Mouse (Mus musculus): Measurements from ENCODE around the gene Lnx2. TPM values are rescaled to one million over a fixed set of nuclear protein-coding genes. Genes with fewer than 3 reads are reported as not detected.

Lnx2 gene
- polyA plus RNA-seq, 1 experiment from 2014 or later = 4.0 TPM

DNA sequence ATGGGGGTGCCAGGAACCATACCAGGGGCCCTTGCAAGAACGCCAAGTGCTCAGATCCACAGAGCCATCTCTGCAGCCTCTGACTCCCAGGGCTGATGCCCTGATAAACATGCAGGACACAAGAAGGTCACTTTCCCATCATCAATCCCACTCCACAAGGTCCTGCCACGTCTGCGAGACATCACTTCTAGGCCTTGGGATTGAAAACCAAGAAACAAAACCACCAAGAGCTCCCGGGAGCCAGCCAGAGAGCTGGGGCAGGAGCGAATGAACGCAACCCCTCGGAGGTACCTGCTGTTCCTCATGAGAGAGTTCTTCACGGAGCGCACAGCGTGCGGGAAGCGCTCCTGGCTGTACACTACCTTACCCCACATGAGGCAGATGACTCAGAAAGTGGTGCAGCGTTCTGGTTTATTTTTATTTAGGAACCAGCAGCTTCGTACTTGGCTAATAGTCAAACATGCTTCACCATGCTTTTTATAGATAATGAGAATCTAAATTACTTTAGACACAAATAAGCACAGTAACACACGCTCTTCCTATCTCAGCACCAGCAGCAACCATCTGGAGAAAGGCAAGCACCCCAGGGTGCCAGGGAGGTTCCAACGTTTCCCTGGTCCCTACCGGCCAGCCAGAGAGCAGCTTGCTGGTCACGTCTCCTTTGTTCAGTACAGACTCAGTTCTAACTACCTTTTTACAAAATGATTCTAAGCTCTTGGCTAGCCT lies 53.0 kb downstream of the Lnx2 start:
- H3K4me2 ChIP-seq = no peak overlapping the region
- WGBS = 80% methylated on average over 18 of the region's 18 CpGs
- no peaks in the 10 kb centered on the region for H3K4me1 ChIP-seq
- no peak overlapping the region for H3K9ac ChIP-seq
- ATAC-seq (replicated peaks) = no peak
- no peaks in the 10 kb centered on the region for H3K27me3 ChIP-seq (replicated peaks)
- H3K36me3 ChIP-seq (replicated peaks) = no peaks in the 10 kb centered on the region
- no peak overlapping the region for H3K4me3 ChIP-seq
- H3K9me3 ChIP-seq = no peaks in the 10 kb centered on the region
- H3K27ac ChIP-seq = no peak overlapping the region

DNA sequence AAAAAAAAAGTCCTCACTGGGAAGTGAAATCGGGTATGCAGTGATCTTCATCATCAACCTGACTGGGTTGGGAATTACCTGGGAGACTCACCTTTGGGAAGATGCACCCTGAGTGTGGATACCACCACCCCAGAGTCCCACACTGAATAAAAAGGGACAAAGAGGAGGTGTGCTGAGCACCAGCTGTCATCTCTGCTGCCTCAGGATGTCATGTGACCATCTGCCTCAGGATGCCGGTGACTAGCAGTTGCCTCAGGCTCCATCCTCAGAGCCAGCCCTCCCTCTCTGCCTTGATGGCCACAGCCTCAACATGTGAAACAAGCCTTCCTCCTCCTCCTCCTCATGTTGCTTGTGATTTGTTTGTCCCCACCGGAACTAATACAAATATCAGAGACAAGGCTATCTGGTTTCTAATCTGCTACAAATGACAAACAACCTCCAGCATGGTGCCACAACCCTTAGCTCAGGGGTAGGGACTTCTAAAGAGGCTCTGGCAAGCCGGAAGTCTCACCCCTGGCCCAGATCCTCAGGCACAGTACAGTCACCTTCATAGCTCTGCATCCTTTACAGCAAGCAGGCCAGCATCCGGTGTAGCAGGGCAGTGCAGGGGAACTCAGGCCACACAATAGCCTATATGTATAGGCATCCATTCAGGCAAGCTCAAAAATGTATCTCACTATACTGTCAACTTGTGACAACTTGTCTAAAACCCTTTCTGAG lies 54.7 kb downstream of the Lnx2 start:
- no peak for ATAC-seq (replicated peaks)
- Histone ChIP-seq H3K9me3 (no peaks in the 10 kb centered on the region), H3K9ac (no peak overlapping the region), H3K27ac (no peak overlapping the region), H3K27me3 (replicated peaks) (no peaks in the 10 kb centered on the region), H3K36me3 (replicated peaks) (no peaks in the 10 kb centered on the region), H3K4me3 (no peak overlapping the region), H3K4me1 (no peaks in the 10 kb centered on the region), H3K4me2 (no peak overlapping the region)
- 77% methylated on average over 5 of the region's 5 CpGs for WGBS

- Histone ChIP-seq H3K27me3 (replicated peaks) (no peaks in the 10 kb centered on the region), H3K27ac (no peak overlapping the region), H3K9me3 (no peaks in the 10 kb centered on the region), H3K4me3 (no peak overlapping the region), H3K4me2 (no peak overlapping the region), H3K9ac (no peak overlapping the region), H3K4me1 (no peaks in the 10 kb centered on the region), H3K36me3 (replicated peaks) (no peaks in the 10 kb centered on the region)
- WGBS = 93% methylated on average over 11 of the region's 11 CpGs
- ATAC-seq (replicated peaks) = no peak
These were observed 55.8 kb downstream of the Lnx2 start for GRCm38 (mm10) chr5:147020579-147020978.

GRCm38 (mm10) chr5:147018761-147019160 lies 57.6 kb downstream of the Lnx2 start:
- no peak overlapping the region for H3K4me3 ChIP-seq
- no peak overlapping the region for H3K27ac ChIP-seq
- no peak overlapping the region for H3K9ac ChIP-seq
- no peaks in the 10 kb centered on the region for H3K27me3 ChIP-seq (replicated peaks)
- WGBS = 87% methylated on average over 11 of the region's 11 CpGs
- H3K9me3 ChIP-seq = no peaks in the 10 kb centered on the region
- no peak overlapping the region for H3K4me2 ChIP-seq
- H3K4me1 ChIP-seq = no peaks in the 10 kb centered on the region
- H3K36me3 ChIP-seq (replicated peaks) = no peaks in the 10 kb centered on the region
- no peak for ATAC-seq (replicated peaks)

DNA sequence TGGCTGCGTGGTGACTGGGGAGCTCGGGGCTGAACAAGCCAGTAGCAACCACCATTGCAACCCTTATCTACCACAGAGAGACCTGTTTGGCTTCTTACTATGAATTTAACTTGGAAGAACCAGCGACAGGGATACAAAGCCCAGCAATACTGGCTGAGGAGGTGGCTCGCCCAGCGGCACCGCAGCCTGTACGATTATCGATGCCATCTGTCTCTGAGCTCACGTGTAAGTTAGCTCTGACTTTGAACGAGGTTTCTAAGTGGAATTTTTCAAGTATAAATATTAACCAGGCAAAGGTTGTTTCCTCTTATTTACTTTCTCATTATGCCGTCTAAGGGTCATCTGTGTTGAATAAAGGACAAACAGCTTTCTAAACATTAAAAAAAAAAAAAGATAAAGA lies 58.9 kb downstream of the Lnx2 start:
- Histone ChIP-seq H3K4me3 (no peak overlapping the region), H3K9me3 (no peaks in the 10 kb centered on the region), H3K4me1 (no peaks in the 10 kb centered on the region), H3K9ac (no peak overlapping the region), H3K27me3 (replicated peaks) (no peaks in the 10 kb centered on the region), H3K36me3 (replicated peaks) (no peaks in the 10 kb centered on the region), H3K27ac (no peak overlapping the region), H3K4me2 (no peak overlapping the region)
- 86% methylated on average over 11 of the region's 11 CpGs for WGBS
- no peak for ATAC-seq (replicated peaks)

DNA sequence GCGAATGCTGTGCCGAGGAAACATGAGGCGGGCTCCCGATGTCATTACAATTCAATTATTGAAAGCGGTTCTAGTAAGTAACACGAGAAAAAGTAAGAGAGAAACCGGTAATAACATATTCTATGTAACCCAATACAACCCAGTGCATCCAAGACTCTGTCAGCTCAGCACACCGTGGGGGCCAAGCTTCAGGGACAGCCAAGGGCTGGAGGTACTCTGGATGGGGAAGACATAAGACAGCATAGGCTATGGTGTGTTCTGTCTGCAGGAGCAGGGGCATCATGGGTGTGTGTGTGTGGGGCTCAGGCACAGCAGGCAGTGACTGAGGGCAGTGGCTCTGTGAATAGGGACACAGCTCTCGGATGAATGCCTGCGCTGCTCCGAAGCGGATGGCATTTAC lies 59.8 kb downstream of the Lnx2 start:
- 82% methylated on average over 12 of the region's 12 CpGs for WGBS
- no peaks in the 10 kb centered on the region for H3K9me3 ChIP-seq
- H3K27ac ChIP-seq = no peak overlapping the region
- H3K4me1 ChIP-seq = no peaks in the 10 kb centered on the region
- no peak for ATAC-seq (replicated peaks)
- H3K4me3 ChIP-seq = no peak overlapping the region
- no peak overlapping the region for H3K4me2 ChIP-seq
- H3K27me3 ChIP-seq (replicated peaks) = no peaks in the 10 kb centered on the region
- no peaks in the 10 kb centered on the region for H3K36me3 ChIP-seq (replicated peaks)
- no peak overlapping the region for H3K9ac ChIP-seq

DNA sequence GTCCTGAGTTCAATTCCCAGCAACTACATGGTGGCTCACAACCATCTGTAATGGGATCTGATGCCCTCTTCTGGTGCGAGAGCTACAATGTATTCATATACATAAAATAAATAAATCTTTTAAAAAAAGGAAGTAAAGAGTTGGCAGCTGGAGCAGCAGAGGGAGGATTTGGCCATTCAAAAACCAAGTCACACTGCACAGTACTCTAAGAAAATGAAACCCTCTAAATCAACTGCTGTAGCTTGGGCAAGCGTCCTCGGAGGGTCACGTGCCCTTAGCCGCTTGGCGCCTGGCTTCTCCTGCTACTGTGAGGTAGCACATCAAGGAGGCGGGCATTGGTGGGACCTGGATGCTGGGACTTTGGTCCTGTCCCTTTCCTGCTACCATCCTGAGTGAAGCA lies 61.2 kb downstream of the Lnx2 start:
- no peak overlapping the region for H3K4me3 ChIP-seq
- no peaks in the 10 kb centered on the region for H3K27me3 ChIP-seq (replicated peaks)
- H3K4me1 ChIP-seq = no peaks in the 10 kb centered on the region
- WGBS = 95% methylated on average over 7 of the region's 7 CpGs
- no peak overlapping the region for H3K27ac ChIP-seq
- no peak for ATAC-seq (replicated peaks)
- H3K4me2 ChIP-seq = no peak overlapping the region
- no peak overlapping the region for H3K9ac ChIP-seq
- no peaks in the 10 kb centered on the region for H3K9me3 ChIP-seq
- no peaks in the 10 kb centered on the region for H3K36me3 ChIP-seq (replicated peaks)

DNA sequence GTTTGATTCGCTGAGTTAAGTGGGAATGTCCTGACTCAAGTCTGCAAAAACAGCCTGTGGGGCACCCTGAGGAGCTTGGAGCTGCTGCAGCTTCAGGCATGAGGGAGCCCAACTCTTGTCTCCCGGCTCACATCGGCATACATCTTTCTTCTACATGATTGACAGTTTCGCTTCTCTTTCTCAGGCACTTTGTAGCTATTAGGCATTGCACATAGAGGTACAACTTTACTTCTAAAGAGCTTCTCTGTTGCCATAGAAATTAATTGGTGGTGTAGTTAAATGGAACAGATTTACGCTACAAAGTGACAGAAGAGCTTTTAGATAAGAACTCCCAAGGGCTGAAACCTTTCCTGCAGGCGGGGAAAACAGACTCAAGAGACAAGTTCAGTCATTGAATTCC lies 62.5 kb downstream of the Lnx2 start:
- no peaks in the 10 kb centered on the region for H3K36me3 ChIP-seq (replicated peaks)
- H3K9ac ChIP-seq = no peak overlapping the region
- H3K4me1 ChIP-seq = no peaks in the 10 kb centered on the region
- no peak for ATAC-seq (replicated peaks)
- no peak overlapping the region for H3K27ac ChIP-seq
- H3K4me2 ChIP-seq = no peak overlapping the region
- no peaks in the 10 kb centered on the region for H3K27me3 ChIP-seq (replicated peaks)
- H3K4me3 ChIP-seq = no peak overlapping the region
- WGBS = 46% methylated on average over 6 of the region's 6 CpGs
- H3K9me3 ChIP-seq = no peaks in the 10 kb centered on the region

DNA sequence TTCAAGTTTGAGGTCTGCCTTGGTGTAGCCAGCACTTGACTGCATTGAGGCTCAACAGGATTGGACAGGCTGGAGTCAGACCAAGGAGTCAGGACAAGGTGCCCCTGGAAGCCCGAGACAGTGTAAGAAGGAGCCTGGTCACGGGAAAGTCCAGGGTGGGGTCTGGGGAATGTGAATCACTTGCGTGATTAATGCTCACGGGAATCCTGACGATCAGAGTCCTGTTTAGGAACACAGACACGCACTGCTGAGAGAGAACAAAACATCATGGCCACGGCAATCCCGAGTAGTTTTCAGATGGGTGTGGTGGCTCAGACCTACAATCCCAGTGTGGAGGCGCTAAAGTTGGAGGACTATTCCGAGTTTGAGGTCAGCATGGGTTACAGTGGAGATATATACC lies 65.1 kb downstream of the Lnx2 start:
- H3K4me1 ChIP-seq = no peaks in the 10 kb centered on the region
- no peak overlapping the region for H3K4me3 ChIP-seq
- no peak overlapping the region for H3K9ac ChIP-seq
- 82% methylated on average over 10 of the region's 10 CpGs for WGBS
- no peaks in the 10 kb centered on the region for H3K27me3 ChIP-seq (replicated peaks)
- no peaks in the 10 kb centered on the region for H3K9me3 ChIP-seq
- H3K27ac ChIP-seq = no peak overlapping the region
- no peak for ATAC-seq (replicated peaks)
- no peaks in the 10 kb centered on the region for H3K36me3 ChIP-seq (replicated peaks)
- no peak overlapping the region for H3K4me2 ChIP-seq

DNA sequence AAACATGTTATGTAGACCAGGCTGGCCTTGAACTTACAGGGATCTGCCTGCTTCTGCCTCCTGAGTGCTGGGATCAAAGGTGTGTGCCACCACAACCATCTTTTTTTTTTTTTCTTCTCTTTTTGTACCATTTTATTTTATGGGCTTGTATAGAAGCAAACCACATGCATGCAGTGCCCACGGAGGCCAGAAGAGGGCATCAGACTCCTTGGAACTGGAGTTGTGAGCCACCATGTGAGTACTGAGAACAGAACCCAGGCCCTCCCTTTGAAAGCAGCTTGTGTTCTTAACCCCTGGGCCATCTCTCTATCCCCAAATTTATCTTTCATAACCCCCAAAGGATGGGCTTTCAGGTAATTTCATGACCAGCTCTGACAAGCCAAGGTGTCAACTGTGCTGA lies 73.1 kb downstream of the Lnx2 start:
- Histone ChIP-seq H3K27me3 (replicated peaks) (no peaks in the 10 kb centered on the region), H3K27ac (no peak overlapping the region), H3K4me1 (no peaks in the 10 kb centered on the region), H3K9ac (no peak overlapping the region), H3K4me3 (no peak overlapping the region), H3K36me3 (replicated peaks) (no peaks in the 10 kb centered on the region), H3K4me2 (no peak overlapping the region), H3K9me3 (no peaks in the 10 kb centered on the region)
- WGBS = 77% methylated on average over 1 of the region's 1 CpGs
- ATAC-seq (replicated peaks) = no peak

- 90% methylated on average over 4 of the region's 4 CpGs for WGBS
- H3K9me3 ChIP-seq = no peaks in the 10 kb centered on the region
These were observed 75.1 kb downstream of the Lnx2 start for GRCm38 (mm10) chr5:147001312-147001711.

GRCm38 (mm10) chr5:146998802-146999201 lies 77.6 kb downstream of the Lnx2 start:
- Histone ChIP-seq H3K27me3 (replicated peaks) (no peaks in the 10 kb centered on the region), H3K9me3 (no peaks in the 10 kb centered on the region), H3K36me3 (replicated peaks) (no peaks in the 10 kb centered on the region), H3K4me3 (no peak overlapping the region), H3K4me2 (no peak overlapping the region), H3K27ac (no peak overlapping the region), H3K4me1 (no peaks in the 10 kb centered on the region), H3K9ac (no peak overlapping the region)
- no peak for ATAC-seq (replicated peaks)
- WGBS = 94% methylated on average over 12 of the region's 12 CpGs

More at GRCm38 (mm10) chr5:147001312-147001711, 75.1 kb downstream of the Lnx2 start:
- no peaks in the 10 kb centered on the region for H3K36me3 ChIP-seq (replicated peaks)
- H3K9ac ChIP-seq = no peak overlapping the region
- no peaks in the 10 kb centered on the region for H3K4me1 ChIP-seq
- ATAC-seq (replicated peaks) = no peak
- H3K27ac ChIP-seq = no peak overlapping the region
- H3K4me3 ChIP-seq = no peak overlapping the region
- H3K27me3 ChIP-seq (replicated peaks) = no peaks in the 10 kb centered on the region
- H3K4me2 ChIP-seq = no peak overlapping the region

- no peak for ATAC-seq (replicated peaks)
- no peaks in the 10 kb centered on the region for H3K4me1 ChIP-seq
- no peak overlapping the region for H3K27ac ChIP-seq
- H3K27me3 ChIP-seq (replicated peaks) = no peaks in the 10 kb centered on the region
- 87% methylated on average over 7 of the region's 7 CpGs for WGBS
- H3K36me3 ChIP-seq (replicated peaks) = no peaks in the 10 kb centered on the region
- H3K9ac ChIP-seq = no peak overlapping the region
- H3K4me2 ChIP-seq = no peak overlapping the region
- no peaks in the 10 kb centered on the region for H3K9me3 ChIP-seq
- no peak overlapping the region for H3K4me3 ChIP-seq
These were observed 79.6 kb downstream of the Lnx2 start for GRCm38 (mm10) chr5:146996812-146997211.
